Mouse (Mus musculus) intestine, postnatal 0 days (tissue): ENCODE data around the gene Lmntd1. TPM values are rescaled to one million over a fixed set of nuclear protein-coding genes. Genes with fewer than 3 reads are reported as not detected.

Experiments used
- ATAC-seq: fragments of 200-750 bp; cut with Nextera tagmentation; 2 replicates; pipeline ENCODE4 v1.8.0; 2017; ENCODE audit warnings: mild to moderate bottlenecking, moderate TSS enrichment, moderate library complexity
- H3K27ac ChIP-seq: fragments of 300-500 bp; sonication (generic); 2 replicates; pipeline ENCODE4 v1.5.1; 2014; ENCODE audit warnings: mild to moderate bottlenecking, low read depth, low read length, moderate library complexity
- H3K27me3 ChIP-seq: fragments of 300-500 bp; sonication (generic); replicated peaks from 2 replicates; pipeline ENCODE4 v1.6.1; 2014; ENCODE audit warnings: low read length, mixed read lengths; ENCODE audit not compliant: control insufficient read depth, insufficient read depth
- H3K36me3 ChIP-seq: fragments of 300-500 bp; sonication (generic); 2 replicates; pipeline ENCODE4 v1.6.1; 2014; ENCODE audit warnings: mild to moderate bottlenecking, moderate library complexity; ENCODE audit not compliant: control insufficient read depth, insufficient read depth
- H3K4me1 ChIP-seq: fragments of 300-500 bp; sonication (generic); replicated peaks from 2 replicates; pipeline ENCODE4 v1.6.1; 2014; ENCODE audit warnings: antibody characterized with exemption, low read length, mixed read lengths; ENCODE audit not compliant: control insufficient read depth, insufficient read depth
- H3K4me2 ChIP-seq: fragments of 300-500 bp; sonication (generic); replicated peaks from 2 replicates; pipeline ENCODE4 v1.6.1; 2014; ENCODE audit warnings: low read depth, mild to moderate bottlenecking, moderate library complexity
- H3K4me3 ChIP-seq: fragments of 300-500 bp; sonication (generic); 2 replicates; pipeline ENCODE4 v1.5.1; 2014; ENCODE audit warnings: low read depth, low read length
- H3K9ac ChIP-seq: fragments of 300-500 bp; sonication (generic); 2 replicates; pipeline ENCODE4 v1.6.1; 2014; ENCODE audit warnings: mild to moderate bottlenecking, low read depth, low read length
- H3K9me3 ChIP-seq: fragments of 300-500 bp; sonication (generic); 2 replicates; pipeline ENCODE4 v1.6.1; 2016; ENCODE audit warnings: mixed run types; ENCODE audit not compliant: control insufficient read depth
- CTCF ChIP-seq: sonication (generic); IDR thresholded peaks from 2 replicates; pipeline ENCODE4 v1.5.1; 2016; ENCODE audit warnings: low read depth, mild to moderate bottlenecking, control low read depth, antibody characterized with exemption, moderate library complexity
- WGBS: fragments of 180-500 bp; shearing (Covaris S2); extraction: QIAGEN DNeasy Blood & Tissue Kit; methylation state at CpG from one replicate; pipeline ENCODE4 v1.1.7; 2014; 5-methylcytosine and 5-hydroxymethylcytosine counted together
- polyA plus RNA-seq: library from polyadenylated mRNA; unstranded; fragments of >200 nt; fragmentation: Nextera tagmentation; extraction: Ambion mirVana; gene quantifications from 2 replicates; pipeline ENCODE4 v1.2.1, GENCODE M21; 2015

The Lmntd1 gene
- polyA plus RNA-seq, 1 experiment from 2014 or later = 0.61 TPM

DNA sequence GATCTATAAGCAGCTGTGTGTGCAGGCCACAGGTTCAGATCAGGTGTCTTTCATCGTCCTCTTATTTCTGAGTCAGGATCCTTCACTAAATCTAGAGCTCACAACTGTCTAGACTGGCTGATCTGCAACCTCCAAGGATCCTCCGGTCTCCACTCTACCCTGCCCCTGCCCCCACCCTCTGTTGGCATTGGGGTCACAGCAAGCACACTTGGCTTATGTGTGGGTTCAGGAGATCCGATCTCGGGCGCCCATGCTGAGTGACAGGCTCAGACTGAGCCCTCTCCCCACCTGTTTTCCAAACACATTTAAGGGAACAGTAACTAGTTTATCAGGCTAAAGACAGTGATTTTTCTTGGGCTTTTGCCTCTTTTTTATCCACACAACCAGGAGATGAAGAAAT is 39.5 kb upstream of the Lmntd1 start:
- no peak for TF ChIP-seq CTCF
- no peak for ATAC-seq
- no peak overlapping the region for H3K9ac ChIP-seq
- no peak overlapping the region for H3K27ac ChIP-seq
- no peaks in the 10 kb centered on the region for H3K9me3 ChIP-seq
- 71% methylated on average over 5 of the region's 5 CpGs for WGBS
- no peak overlapping the region for H3K4me2 ChIP-seq
- no peak overlapping the region for H3K4me3 ChIP-seq
- H3K27me3 ChIP-seq = no peaks in the 10 kb centered on the region
- H3K36me3 ChIP-seq = no peaks in the 10 kb centered on the region
- H3K4me1 ChIP-seq = no peaks in the 10 kb centered on the region

DNA sequence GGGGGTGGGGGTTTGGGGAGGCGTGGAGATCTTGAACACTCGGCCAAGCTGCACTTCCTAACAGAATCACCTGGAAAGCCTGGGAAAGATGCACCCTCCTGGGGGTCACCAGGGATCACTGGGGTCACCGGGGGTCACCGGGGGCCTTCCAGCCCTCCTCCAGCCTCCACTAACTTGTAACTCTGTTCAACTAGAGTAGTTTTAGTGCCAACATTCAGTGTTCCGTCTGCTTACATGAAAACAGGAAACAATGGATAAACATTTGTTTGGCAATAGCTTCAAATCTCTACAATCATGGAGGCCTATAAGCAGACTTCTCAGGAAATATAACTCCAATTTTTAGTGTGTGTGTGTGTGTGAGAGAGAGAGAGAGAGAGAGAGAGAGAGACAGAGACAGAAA is 38.9 kb upstream of the Lmntd1 start:
- Histone ChIP-seq H3K9ac (no peak overlapping the region), H3K27ac (no peak overlapping the region), H3K36me3 (no peaks in the 10 kb centered on the region), H3K9me3 (no peaks in the 10 kb centered on the region), H3K4me3 (no peak overlapping the region), H3K4me1 (no peaks in the 10 kb centered on the region), H3K4me2 (no peak overlapping the region), H3K27me3 (no peaks in the 10 kb centered on the region)
- ATAC-seq = no peak
- no peak for TF ChIP-seq CTCF
- WGBS = 87% methylated on average over 5 of the region's 5 CpGs

DNA sequence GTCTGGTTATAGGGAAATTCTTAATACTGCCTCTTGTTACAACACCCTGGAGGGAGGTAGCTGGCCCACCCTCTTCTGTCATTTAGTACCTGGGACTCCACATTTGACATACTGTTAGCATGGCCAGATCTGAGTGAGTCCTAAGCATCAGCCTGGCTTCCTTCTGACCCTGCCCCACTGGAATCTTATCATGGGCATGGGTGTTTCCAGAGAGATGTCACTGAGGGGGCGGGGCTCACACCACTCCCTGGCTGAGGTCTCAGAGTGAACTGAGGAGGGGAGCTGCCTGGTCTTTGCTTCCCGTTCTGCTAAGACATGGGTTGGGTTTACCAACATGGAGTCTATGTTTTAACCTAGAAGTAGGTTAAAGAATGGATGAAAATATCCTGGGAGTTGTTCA is 37.9 kb upstream of the Lmntd1 start:
- H3K4me2 ChIP-seq = no peak overlapping the region
- H3K36me3 ChIP-seq = no peaks in the 10 kb centered on the region
- no peak for TF ChIP-seq CTCF
- WGBS = 70% methylated on average over 2 of the region's 2 CpGs
- H3K27ac ChIP-seq = no peak overlapping the region
- H3K4me3 ChIP-seq = no peak overlapping the region
- no peaks in the 10 kb centered on the region for H3K4me1 ChIP-seq
- ATAC-seq = no peak
- H3K27me3 ChIP-seq = no peaks in the 10 kb centered on the region
- no peaks in the 10 kb centered on the region for H3K9me3 ChIP-seq
- no peak overlapping the region for H3K9ac ChIP-seq

DNA sequence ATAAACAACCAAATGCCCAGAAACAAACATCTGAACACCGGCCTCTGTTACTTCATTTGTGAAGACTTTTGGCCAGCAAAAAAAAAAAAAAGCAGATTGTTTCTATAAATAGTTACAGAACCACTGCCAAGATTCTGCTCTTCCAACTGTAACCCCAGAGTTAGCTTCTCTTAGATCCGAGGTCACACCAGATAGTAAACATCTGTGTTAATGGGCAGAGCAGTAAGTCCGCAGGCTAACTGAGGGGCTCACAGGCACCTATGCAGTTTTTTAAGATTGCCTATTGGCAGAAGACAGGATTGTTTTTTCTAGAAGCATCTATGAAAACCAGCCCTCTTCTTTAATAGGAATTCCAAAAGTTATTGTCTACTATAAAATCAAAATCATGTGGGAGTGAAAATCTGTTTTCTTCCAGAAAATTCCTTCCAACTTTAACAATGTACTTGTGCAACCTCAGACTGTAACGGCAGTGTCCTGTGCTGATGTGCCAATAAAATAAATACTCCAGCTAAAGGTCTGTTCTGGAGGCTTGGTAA is 26.9 kb upstream of the Lmntd1 start:
- no peak overlapping the region for H3K4me3 ChIP-seq
- 63% methylated on average over 4 of the region's 4 CpGs for WGBS
- no peaks in the 10 kb centered on the region for H3K4me1 ChIP-seq
- no peak overlapping the region for H3K27ac ChIP-seq
- no peaks in the 10 kb centered on the region for H3K27me3 ChIP-seq
- no peak for ATAC-seq
- no peak overlapping the region for H3K4me2 ChIP-seq
- H3K36me3 ChIP-seq = no peaks in the 10 kb centered on the region
- H3K9ac ChIP-seq = no peak overlapping the region
- TF ChIP-seq CTCF = no peak
- H3K9me3 ChIP-seq = 0 out of 2 replicates have a peak, but pooled peaks cover 3% of the 10 kb centered on the region

DNA sequence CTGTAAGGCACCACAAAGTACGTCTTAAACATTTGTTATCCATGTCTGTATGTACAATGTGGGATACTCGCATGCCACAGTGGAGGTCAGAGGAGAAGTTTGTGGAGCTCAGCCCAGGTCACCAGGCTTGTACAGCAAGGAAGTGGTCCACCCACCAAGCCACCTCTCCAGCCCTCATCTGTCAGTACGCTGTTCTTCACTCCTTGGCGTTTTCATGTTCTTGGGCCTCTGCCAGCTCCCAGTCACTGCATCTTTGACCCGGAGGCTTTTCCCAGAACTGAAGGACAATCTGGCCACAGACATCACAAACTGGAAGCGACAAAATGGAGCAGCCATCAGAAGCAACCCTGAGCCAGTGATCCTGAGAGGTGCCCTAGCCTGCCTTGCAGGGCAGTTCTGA is 24.1 kb upstream of the Lmntd1 start:
- Histone ChIP-seq H3K27me3 (no peaks in the 10 kb centered on the region), H3K9me3 (0 out of 2 replicates have a peak, but pooled peaks cover 3% of the 10 kb centered on the region), H3K4me1 (no peaks in the 10 kb centered on the region), H3K4me3 (no peak overlapping the region), H3K9ac (no peak overlapping the region), H3K27ac (no peak overlapping the region), H3K4me2 (no peak overlapping the region), H3K36me3 (no peaks in the 10 kb centered on the region)
- ATAC-seq = no peak
- WGBS = 72% methylated on average over 6 of the region's 6 CpGs
- TF ChIP-seq CTCF = no peak

DNA sequence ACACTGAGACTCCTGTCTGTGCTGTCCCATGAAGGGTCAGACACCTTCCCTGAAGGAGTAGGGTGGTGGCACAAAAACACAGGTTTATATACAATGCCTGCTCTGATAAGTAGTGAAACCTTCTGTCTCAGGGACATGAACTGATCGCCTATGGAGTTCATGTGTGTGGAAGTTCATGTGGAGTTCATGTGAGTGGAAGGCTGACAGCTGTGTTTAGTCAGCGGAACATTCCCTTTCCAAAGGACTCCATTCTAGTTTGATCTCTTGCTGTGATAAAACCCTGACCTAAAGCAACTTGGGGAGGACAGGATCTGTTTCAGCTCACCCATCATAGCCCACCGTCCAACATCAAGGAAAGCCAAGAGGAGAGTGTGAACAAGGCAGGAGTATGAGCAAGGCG is 22.6 kb upstream of the Lmntd1 start:
- 63% methylated on average over 4 of the region's 4 CpGs for WGBS
- no peak for TF ChIP-seq CTCF

DNA sequence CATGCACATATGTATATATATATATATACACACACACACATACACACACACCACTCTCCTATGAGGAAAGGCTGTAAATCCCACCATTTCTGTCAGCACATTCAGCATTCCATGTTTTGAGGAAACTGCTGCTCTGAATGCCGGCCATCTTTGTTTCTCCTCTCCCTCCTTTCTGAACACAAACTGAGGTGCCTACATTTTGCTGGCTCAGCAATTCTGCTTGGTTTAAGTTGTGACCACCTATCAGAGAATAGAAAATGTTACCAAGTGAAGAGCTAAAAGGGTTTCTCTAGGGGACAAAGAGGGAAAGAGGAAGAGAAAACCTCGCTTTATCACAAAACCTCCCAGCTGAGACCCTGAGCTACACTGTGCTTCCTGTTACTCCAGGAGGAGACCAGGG is 20.3 kb upstream of the Lmntd1 start:
- H3K9ac ChIP-seq = no peak overlapping the region
- ATAC-seq = no peak
- WGBS = 83% methylated on average over 2 of the region's 2 CpGs

More for the DNA sequence above, 22.6 kb upstream of the Lmntd1 start:
- H3K4me1 ChIP-seq = no peaks in the 10 kb centered on the region
- H3K36me3 ChIP-seq = no peaks in the 10 kb centered on the region
- H3K9ac ChIP-seq = no peak overlapping the region
- H3K9me3 ChIP-seq = 0 out of 2 replicates have a peak, but pooled peaks cover 3% of the 10 kb centered on the region
- H3K27ac ChIP-seq = no peak overlapping the region
- no peak overlapping the region for H3K4me2 ChIP-seq
- no peak overlapping the region for H3K4me3 ChIP-seq
- H3K27me3 ChIP-seq = no peaks in the 10 kb centered on the region
- no peak for ATAC-seq

More for the DNA sequence above, 20.3 kb upstream of the Lmntd1 start:
- no peak overlapping the region for H3K27ac ChIP-seq
- no peak for TF ChIP-seq CTCF
- no peaks in the 10 kb centered on the region for H3K4me1 ChIP-seq
- H3K27me3 ChIP-seq = no peaks in the 10 kb centered on the region
- H3K4me3 ChIP-seq = no peak overlapping the region
- H3K4me2 ChIP-seq = no peak overlapping the region
- H3K36me3 ChIP-seq = no peaks in the 10 kb centered on the region
- no peaks in the 10 kb centered on the region for H3K9me3 ChIP-seq
